In genomic region chr17:50650535-50651223, GRCm38 (mm10) we compare ENCODE assay signal across 14 mouse cellular contexts.
DNase-seq lines count a peak whose midpoint lies in the region; TF ChIP-seq lines count a peak whose summit lies in the region.
"Had no signal": no experiment of that assay in that cellular context is flagged by ENCODE, and none has a peak within 500 bp of the region (broad histone marks: within the 10 kb centered on the region; RNA-seq: fewer than 3 reads in every experiment).

No protein-coding gene starts in this region.

- TF ChIP-seq CTCF in cerebellum, adult 2 months (IDR thresholded peaks at IDR 0.05; ENCODE audit: borderline replicate concordance, insufficient read depth, low read depth, low read length), result no peak
- no peak for TF ChIP-seq CTCF in layer of hippocampus, adult 2 months (conservative IDR thresholded peaks at IDR 0.05)

- H3K27me3 ChIP-seq in cerebellum, adult 2 months (ENCODE audit: control insufficient read depth, insufficient read depth, low read length), result no peaks in the 10 kb centered on the region
- H3K27me3 ChIP-seq: limb, embryonic 15.5 days; neural tube, embryonic 13.5 days had no signal

- H3K4me3 ChIP-seq in cerebellum, adult 2 months (replicated peaks; ENCODE audit: insufficient read depth, low read depth, low read length), result peak overlapping the region; percentile 5
- no peak overlapping the region; the same call in 1 of the 2 replicates for H3K4me3 ChIP-seq in layer of hippocampus, adult 2 months
- H3K4me3 ChIP-seq: limb, embryonic 15.5 days; neural tube, embryonic 13.5 days had no signal

- peak; percentile 78 for DNase-seq in layer of hippocampus, adult 11-12 months (ENCODE audit: low spot score)
- no peak for DNase-seq in layer of hippocampus, postnatal 25 days (ENCODE audit: extremely low spot score in 1 of 2, low spot score in 1 of 2)
- DNase-seq in cerebellum, adult 2 months, result peak; percentile 62 to 89
- peak; percentile 72 to 87 for DNase-seq in layer of hippocampus, adult 2 months (ENCODE audit: low spot score in 2 of 2)
- DNase-seq in right cerebral cortex, adult 2 months (ENCODE audit: low spot score in 2 of 2), result peak; percentile 76 to 77
- DNase-seq in lung, adult 18-20 months, result no peak
- DNase-seq in embryo, embryonic 11 days, result no peak
- no peak for DNase-seq in lung, postnatal 10 days
- DNase-seq: adrenal gland, adult 8-10 months; lung, postnatal 14 days; midbrain, embryonic 14.5 days had no signal

- 18% methylated on average over 14 of the region's 14 CpGs for WGBS in cerebellum, adult 2 months

- peaks cover 11% of the 10 kb centered on the region for H3K4me1 ChIP-seq in cerebellum, adult 2 months (ENCODE audit: control insufficient read depth, insufficient read depth, low read length)
- H3K4me1 ChIP-seq: limb, embryonic 15.5 days; neural tube, embryonic 13.5 days had no signal

- TF ChIP-seq POLR2A in cerebellum, adult 2 months (IDR thresholded peaks at IDR 0.05; ENCODE audit: borderline replicate concordance, insufficient read depth, low read length), result no peak

- H3K27ac ChIP-seq in cerebellum, adult 2 months (ENCODE audit: insufficient read depth, low read length), result peak overlapping the region; percentile 6; the same call in 1 of the 2 replicates
- H3K27ac ChIP-seq in layer of hippocampus, adult 2 months, result peak overlapping the region; percentile 77
- H3K27ac ChIP-seq: kidney, postnatal 0 days; limb, embryonic 15.5 days; neural tube, embryonic 13.5 days had no signal

Comparison
In these comparisons a context has a peak if more than half of its experiments do, and no peak if none do; other contexts are left out.
1. DNase-seq: peak in layer of hippocampus, adult 11-12 months (single experiment), cerebellum, adult 2 months (2 of 2), layer of hippocampus, adult 2 months (2 of 2) and right cerebral cortex, adult 2 months (2 of 2); none in layer of hippocampus, postnatal 25 days (0 of 2), lung, adult 18-20 months (0 of 2), embryo, embryonic 11 days (single experiment) and lung, postnatal 10 days (single experiment).